Mouse (Mus musculus): ENCODE measurements at regions not wholly inside any gene's neighbourhood (a gene's known extent, or its start where the extent isn't known, plus 50 kb on each side); places are given as distances from the start of the nearest gene placed in this dataset.

DNA sequence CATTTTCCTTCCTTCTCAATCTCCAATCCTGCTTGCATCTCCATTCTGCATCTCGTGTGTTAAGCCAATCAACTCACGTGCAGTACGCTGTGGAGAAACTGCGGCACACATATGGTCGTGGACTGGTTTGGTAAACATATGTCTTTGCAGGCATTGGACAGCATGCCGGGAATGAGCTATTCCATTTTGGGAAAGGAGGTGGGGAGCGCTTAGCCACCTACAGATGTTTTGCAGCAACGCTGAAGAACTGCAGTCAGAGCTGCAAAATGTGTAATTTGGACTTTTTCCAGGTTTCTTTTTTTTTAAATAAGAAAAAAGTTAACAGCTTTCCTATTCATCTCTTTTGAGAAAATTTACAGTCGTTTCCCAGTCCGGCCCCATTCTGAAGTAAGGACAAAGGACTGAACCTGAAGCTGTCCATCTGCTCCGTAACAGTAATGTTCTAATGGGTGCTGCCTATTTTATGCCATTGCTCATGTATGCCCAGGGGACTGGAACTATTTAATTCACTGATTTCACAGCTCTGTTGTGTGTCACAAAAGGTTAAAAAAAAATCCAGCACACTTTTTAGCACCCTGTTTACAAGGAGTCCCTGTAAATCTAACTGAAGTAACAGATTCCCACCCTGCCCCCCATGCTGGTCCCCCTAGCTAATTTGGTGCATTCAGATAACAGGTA is 234.2 kb upstream of the Tmem161b start:
- Histone ChIP-seq H3K4me1 (ENCODE audit: insufficient read depth) (peaks cover 16% of the 10 kb centered on the region), H3K4me3 (ENCODE audit: low read depth, low read length) (peak overlapping the region; percentile 19), H3K36me3 (ENCODE audit: insufficient read depth) (no peaks in the 10 kb centered on the region), H3K4me2 (ENCODE audit: low read depth) (peak overlapping the region; percentile 45), H3K9ac (peak overlapping the region; percentile 37), H3K27ac (ENCODE audit: low read depth, low read length) (peak overlapping the region; percentile 79), H3K9me3 (ENCODE audit: low read length) (no peaks in the 10 kb centered on the region), H3K27me3 (ENCODE audit: insufficient read depth, low read length) (no peaks in the 10 kb centered on the region)
- TF ChIP-seq CTCF (IDR thresholded peaks at IDR 0.05; ENCODE audit: low read depth): no peak
- WGBS: 5% methylated on average over 11 of the region's 11 CpGs
- DNase-seq (peak; percentile 91), ATAC-seq (peak; percentile 88)

GRCm38 (mm10) chr13:83988517-83988916 is 233.6 kb upstream of the Tmem161b start:
- WGBS: 19% methylated on average over 4 of the region's 4 CpGs
- H3K27ac ChIP-seq (ENCODE audit: low read depth, low read length): peak overlapping the region; percentile 79
- no peaks in the 10 kb centered on the region for H3K27me3 ChIP-seq (ENCODE audit: insufficient read depth, low read length)
- DNase-seq (peak; percentile 48), ATAC-seq (no peak)
- H3K4me3 ChIP-seq (ENCODE audit: low read depth, low read length): no peak overlapping the region
- no peaks in the 10 kb centered on the region for H3K9me3 ChIP-seq (ENCODE audit: low read length)
- peaks cover 16% of the 10 kb centered on the region for H3K4me1 ChIP-seq (ENCODE audit: insufficient read depth)
- peak overlapping the region; percentile 45 for H3K4me2 ChIP-seq (ENCODE audit: low read depth)
- H3K9ac ChIP-seq: no peak overlapping the region
- TF ChIP-seq CTCF (IDR thresholded peaks at IDR 0.05; ENCODE audit: low read depth): no peak
- H3K36me3 ChIP-seq (ENCODE audit: insufficient read depth): no peaks in the 10 kb centered on the region

GRCm38 (mm10) chr13:83997599-83998369 is 224.3 kb upstream of the Tmem161b start:
- peak; percentile 50 for DNase-seq
- peak overlapping the region; percentile 28 for H3K4me2 ChIP-seq (ENCODE audit: low read depth)
- H3K9ac ChIP-seq: 0 out of 2 replicates have a peak overlapping the region, but pooled peaks have one; percentile 33

DNA sequence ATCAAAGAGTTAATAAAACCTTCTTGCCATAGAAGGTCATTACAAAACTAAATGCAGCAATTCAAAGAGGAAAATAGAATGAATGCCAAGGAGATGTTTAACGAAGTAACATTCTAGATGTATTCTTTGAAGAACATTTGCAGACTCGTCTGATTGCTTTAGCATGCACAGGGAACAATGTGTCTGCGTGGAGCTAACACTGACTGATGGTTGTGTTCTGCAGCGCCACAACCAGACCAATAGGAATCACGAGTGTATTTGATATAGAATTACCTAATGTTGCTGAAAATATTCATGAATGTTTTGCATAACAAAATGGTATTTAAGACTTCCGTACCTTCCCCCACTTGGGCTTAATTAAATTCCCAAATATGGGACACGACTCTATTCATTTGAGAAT is 200.3 kb upstream of the Tmem161b start:
- no peaks in the 10 kb centered on the region for H3K9me3 ChIP-seq (ENCODE audit: low read length)
- no peaks in the 10 kb centered on the region for H3K27me3 ChIP-seq (ENCODE audit: insufficient read depth, low read length)
- no peak overlapping the region for H3K4me2 ChIP-seq (ENCODE audit: low read depth)
- H3K27ac ChIP-seq (ENCODE audit: low read depth, low read length): no peak overlapping the region
- no peaks in the 10 kb centered on the region for H3K36me3 ChIP-seq (ENCODE audit: insufficient read depth)
- peak; percentile 21 for DNase-seq
- H3K4me3 ChIP-seq (ENCODE audit: low read depth, low read length): no peak overlapping the region
- no peak for TF ChIP-seq CTCF (IDR thresholded peaks at IDR 0.05; ENCODE audit: low read depth)
- no peak overlapping the region for H3K9ac ChIP-seq
- whole genome bisulfite sequencing: 19% methylated on average over 7 of the region's 7 CpGs
- peak; percentile 76; the same call in 1 of the 2 replicates for ATAC-seq
- no peaks in the 10 kb centered on the region for H3K4me1 ChIP-seq (ENCODE audit: insufficient read depth)

More at GRCm38 (mm10) chr13:83997599-83998369, 224.3 kb upstream of the Tmem161b start:
- H3K4me1 ChIP-seq (ENCODE audit: insufficient read depth): peaks cover 6% of the 10 kb centered on the region; the same call in 1 of the 2 replicates
- 26% methylated on average over 12 of the region's 12 CpGs for WGBS
- H3K4me3 ChIP-seq (ENCODE audit: low read depth, low read length): no peak overlapping the region
- no peak for TF ChIP-seq CTCF (IDR thresholded peaks at IDR 0.05; ENCODE audit: low read depth)
- H3K27me3 ChIP-seq (ENCODE audit: insufficient read depth, low read length): no peaks in the 10 kb centered on the region
- no peaks in the 10 kb centered on the region for H3K36me3 ChIP-seq (ENCODE audit: insufficient read depth)
- peak; percentile 82 for ATAC-seq
- peak overlapping the region; percentile 50; the same call in 1 of the 2 replicates for H3K27ac ChIP-seq (ENCODE audit: low read depth, low read length)
- no peaks in the 10 kb centered on the region for H3K9me3 ChIP-seq (ENCODE audit: low read length)

GRCm38 (mm10) chr13:84023021-84023420 is 199.1 kb upstream of the Tmem161b start:
- Histone ChIP-seq H3K4me3 (ENCODE audit: low read depth, low read length) (no peak overlapping the region), H3K9ac (no peak overlapping the region), H3K27me3 (ENCODE audit: insufficient read depth, low read length) (no peaks in the 10 kb centered on the region), H3K36me3 (ENCODE audit: insufficient read depth) (no peaks in the 10 kb centered on the region), H3K4me2 (ENCODE audit: low read depth) (no peak overlapping the region), H3K4me1 (ENCODE audit: insufficient read depth) (no peaks in the 10 kb centered on the region), H3K27ac (ENCODE audit: low read depth, low read length) (no peak overlapping the region), H3K9me3 (ENCODE audit: low read length) (no peaks in the 10 kb centered on the region)
- WGBS: 100% methylated on average over 1 of the region's 1 CpGs
- DNase-seq: no peak
- ATAC-seq: no peak
- TF ChIP-seq CTCF (IDR thresholded peaks at IDR 0.05; ENCODE audit: low read depth): no peak

DNA sequence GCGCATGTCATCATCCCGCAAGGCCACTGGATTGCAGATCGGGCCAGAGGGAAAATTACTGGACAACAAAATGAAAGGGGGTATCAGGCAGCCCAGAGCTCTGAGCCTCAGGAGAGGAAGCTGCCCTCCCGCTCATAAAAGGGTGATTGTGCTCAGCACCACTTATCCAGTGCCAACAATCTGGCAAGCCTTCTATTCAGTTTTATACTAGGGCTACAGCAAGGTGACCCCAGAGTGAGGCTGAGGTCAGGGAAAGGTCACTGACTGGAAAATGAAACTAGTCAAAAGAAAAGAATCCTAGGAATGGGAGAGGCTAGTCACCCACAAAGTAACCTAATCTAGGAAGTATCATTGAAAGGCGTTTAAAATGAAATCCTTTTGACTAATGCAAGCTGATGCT is 198.5 kb upstream of the Tmem161b start:
- Histone ChIP-seq H3K4me1 (ENCODE audit: insufficient read depth) (no peaks in the 10 kb centered on the region), H3K4me3 (ENCODE audit: low read depth, low read length) (no peak overlapping the region), H3K4me2 (ENCODE audit: low read depth) (no peak overlapping the region), H3K27me3 (ENCODE audit: insufficient read depth, low read length) (no peaks in the 10 kb centered on the region), H3K36me3 (ENCODE audit: insufficient read depth) (no peaks in the 10 kb centered on the region), H3K9me3 (ENCODE audit: low read length) (no peaks in the 10 kb centered on the region), H3K9ac (no peak overlapping the region), H3K27ac (ENCODE audit: low read depth, low read length) (no peak overlapping the region)
- TF ChIP-seq CTCF (IDR thresholded peaks at IDR 0.05; ENCODE audit: low read depth): no peak
- 38% methylated on average over 5 of the region's 5 CpGs for WGBS
- ATAC-seq: peak; percentile 65
- DNase-seq: peak; percentile 18

- H3K36me3 ChIP-seq (ENCODE audit: insufficient read depth): no peaks in the 10 kb centered on the region
- H3K4me3 ChIP-seq (ENCODE audit: low read depth, low read length): no peak overlapping the region
- H3K9me3 ChIP-seq (ENCODE audit: low read length): no peaks in the 10 kb centered on the region
- 53% methylated on average over 2 of the region's 2 CpGs for WGBS
- H3K27ac ChIP-seq (ENCODE audit: low read depth, low read length): 0 out of 2 replicates have a peak overlapping the region, but pooled peaks have one; percentile 50
- no peak for TF ChIP-seq CTCF (IDR thresholded peaks at IDR 0.05; ENCODE audit: low read depth)
- no peak overlapping the region for H3K4me2 ChIP-seq (ENCODE audit: low read depth)
- DNase-seq (peak; percentile 37), ATAC-seq (no peak)
- H3K27me3 ChIP-seq (ENCODE audit: insufficient read depth, low read length): no peaks in the 10 kb centered on the region
- H3K9ac ChIP-seq: no peak overlapping the region
- no peaks in the 10 kb centered on the region for H3K4me1 ChIP-seq (ENCODE audit: insufficient read depth)
Measured at GRCm38 (mm10) chr13:84025348-84025747, 196.7 kb upstream of the Tmem161b start.

Measured in forebrain, postnatal 0 days (tissue).